Mouse (Mus musculus) forebrain, embryonic 10.5 days (tissue): ENCODE results near the gene Gm4070. TPM values are rescaled to one million over a fixed set of nuclear protein-coding genes. Genes with fewer than 3 reads are reported as not detected.
"Not testable (repeated sequence)": the region's sequence is repeated elsewhere in the genome, so short reads cannot be mapped to it uniquely, and the experiment has no call there.

Experiments used
- DNase-seq: peaks from one replicate; pipeline ENCODE4 v3.0.0-alpha.2; 2017; ENCODE audit warnings: low spot score; ENCODE audit errors: extremely low spot score
- H3K27ac ChIP-seq: fragments of 300-500 bp; sonication (generic); 2 replicates; pipeline ENCODE4 v1.5.1; 2016; ENCODE audit warnings: mild to moderate bottlenecking
- H3K27me3 ChIP-seq: fragments of 300-500 bp; sonication (generic); 2 replicates; pipeline ENCODE4 v1.6.1; 2016; ENCODE audit warnings: mild to moderate bottlenecking; ENCODE audit not compliant: poor library complexity, severe bottlenecking
- H3K36me3 ChIP-seq: fragments of 300-500 bp; sonication (generic); replicated peaks from 2 replicates; pipeline ENCODE4 v1.6.1; 2016; ENCODE audit warnings: mild to moderate bottlenecking, moderate library complexity
- H3K4me1 ChIP-seq: fragments of 300-500 bp; sonication (generic); 2 replicates; pipeline ENCODE4 v1.6.1; 2016
- H3K4me3 ChIP-seq: fragments of 300-500 bp; sonication (generic); 2 replicates; pipeline ENCODE4 v1.5.1; 2016; ENCODE audit warnings: mild to moderate bottlenecking, moderate library complexity
- H3K9me3 ChIP-seq: fragments of 300-500 bp; sonication (generic); 2 replicates; pipeline ENCODE4 v1.6.1; 2016; ENCODE audit warnings: mild to moderate bottlenecking, moderate library complexity
- WGBS: fragments of 180-500 bp; shearing (Covaris S2); methylation state at CpG from one replicate; pipeline ENCODE4 v1.1.7; 2016; 5-methylcytosine and 5-hydroxymethylcytosine counted together
- polyA plus RNA-seq: library from polyadenylated mRNA; unstranded; fragments of >200 nt; fragmentation: Nextera tagmentation; extraction: Ambion mirVana; gene quantifications from 2 replicates; pipeline ENCODE4 v1.2.1, GENCODE M21; 2016

Gm4070 gene
- polyA plus RNA-seq = 0.11 and 0.45 TPM in 2 replicates

GRCm38 (mm10) chr7:105953812-105954211 is at the start of gene Gm4070:
Gm4070 (minus strand) TSS chr7:105953967.
- WGBS = 77% methylated on average over 1 of the region's 1 CpGs
- not testable (repeated sequence) for DNase-seq

GRCm38 (mm10) chr7:105954540-105954939 is 773 bp upstream of the Gm4070 start:
- not testable (repeated sequence) for H3K36me3 ChIP-seq, H3K4me1 ChIP-seq, H3K9me3 ChIP-seq, H3K4me3 ChIP-seq, H3K27me3 ChIP-seq, H3K27ac ChIP-seq, DNase-seq

More at GRCm38 (mm10) chr7:105953812-105954211, at the start of gene Gm4070:
- H3K4me1 ChIP-seq, H3K27me3 ChIP-seq, H3K36me3 ChIP-seq, H3K27ac ChIP-seq, H3K9me3 ChIP-seq, H3K4me3 ChIP-seq: not testable (repeated sequence)

GRCm38 (mm10) chr7:105952408-105952807 is 1.4 kb downstream of the Gm4070 start:
- not testable (repeated sequence) for H3K4me3 ChIP-seq, H3K9me3 ChIP-seq, H3K4me1 ChIP-seq, H3K27me3 ChIP-seq, H3K27ac ChIP-seq, DNase-seq, H3K36me3 ChIP-seq
- no CpG with 5 or more reads among the region's 5 CpGs for WGBS

GRCm38 (mm10) chr7:105945238-105945637 is 8.5 kb downstream of the Gm4070 start:
- H3K27ac ChIP-seq, DNase-seq, H3K4me1 ChIP-seq, H3K27me3 ChIP-seq, H3K9me3 ChIP-seq, H3K36me3 ChIP-seq, H3K4me3 ChIP-seq: not testable (repeated sequence)
- 86% methylated on average over 1 of the region's 3 CpGs for WGBS

- not testable (repeated sequence) for H3K27me3 ChIP-seq, H3K27ac ChIP-seq, H3K4me1 ChIP-seq, DNase-seq, H3K36me3 ChIP-seq, H3K9me3 ChIP-seq, H3K4me3 ChIP-seq
- no CpG with 5 or more reads among the region's 1 CpGs for WGBS
Measured at GRCm38 (mm10) chr7:105932132-105932531, 21.6 kb downstream of the Gm4070 start.

GRCm38 (mm10) chr7:105883588-105884336 is 70.0 kb downstream of the Gm4070 start:
- WGBS = 80% methylated on average over 1 of the region's 2 CpGs
- not testable (repeated sequence) for H3K4me3 ChIP-seq

GRCm38 (mm10) chr7:105879717-105880484 is 73.9 kb downstream of the Gm4070 start:
- DNase-seq = not testable (repeated sequence)
- 90% methylated on average over 1 of the region's 2 CpGs for WGBS

More at GRCm38 (mm10) chr7:105883588-105884336, 70.0 kb downstream of the Gm4070 start:
- H3K27ac ChIP-seq, H3K4me1 ChIP-seq, DNase-seq, H3K9me3 ChIP-seq, H3K36me3 ChIP-seq, H3K27me3 ChIP-seq: not testable (repeated sequence)

GRCm38 (mm10) chr7:105855718-105856560 is 97.8 kb downstream of the Gm4070 start:
- H3K36me3 ChIP-seq, H3K9me3 ChIP-seq, DNase-seq, H3K27ac ChIP-seq, H3K4me3 ChIP-seq, H3K4me1 ChIP-seq, H3K27me3 ChIP-seq: not testable (repeated sequence)
- WGBS = no CpG with 5 or more reads among the region's 2 CpGs

More at GRCm38 (mm10) chr7:105879717-105880484, 73.9 kb downstream of the Gm4070 start:
- not testable (repeated sequence) for H3K27me3 ChIP-seq, H3K4me1 ChIP-seq, H3K36me3 ChIP-seq, H3K27ac ChIP-seq, H3K4me3 ChIP-seq, H3K9me3 ChIP-seq

Other genes starting within 250 kb of the Gm4070 start
- gene Ilk, start 217.4 kb downstream of the Gm4070 start, polyA plus RNA-seq = 208 and 211 TPM in 2 replicates
- 43.5 and 46.5 TPM in 2 replicates for gene Rrp8, start 216.6 kb downstream of the Gm4070 start, polyA plus RNA-seq
- 178 and 183 TPM in 2 replicates for gene Taf10, start 209.6 kb downstream of the Gm4070 start, polyA plus RNA-seq
- 60.2 and 62.6 TPM in 2 replicates for gene Tpp1, start 201.7 kb downstream of the Gm4070 start, polyA plus RNA-seq
- 8.8 and 9.9 TPM in 2 replicates for gene Dchs1, start 166.3 kb downstream of the Gm4070 start, polyA plus RNA-seq
- 344 and 348 TPM in 2 replicates for gene Mrpl17, start 142.9 kb downstream of the Gm4070 start, polyA plus RNA-seq